Mouse (Mus musculus) kidney, embryonic 16.5 days (tissue): ENCODE data around the gene Mcu. TPM values are rescaled to one million over a fixed set of nuclear protein-coding genes. Genes with fewer than 3 reads are reported as not detected.
A peak's percentile ranks its signal among the peaks of the same experiment; 100 is the strongest.

Experiments
- ATAC-seq: fragments of 200-750 bp; cut with Nextera tagmentation; 2 replicates; pipeline ENCODE4 v1.8.0; 2017; ENCODE audit warnings: moderate TSS enrichment; ENCODE audit not compliant: low FRiP score, low TSS enrichment
- H3K27ac ChIP-seq: fragments of 300-500 bp; sonication (generic); 2 replicates; pipeline ENCODE4 v1.5.1; 2014; ENCODE audit warnings: low read length
- H3K27me3 ChIP-seq: fragments of 300-500 bp; sonication (generic); 2 replicates; pipeline ENCODE4 v1.6.1; 2014; ENCODE audit warnings: low read length, control low read depth, mixed read lengths; ENCODE audit not compliant: insufficient read depth
- H3K36me3 ChIP-seq: fragments of 300-500 bp; sonication (generic); 2 replicates; pipeline ENCODE4 v1.6.1; 2014; ENCODE audit warnings: low read length, control low read depth, mixed read lengths; ENCODE audit not compliant: insufficient read depth
- H3K4me1 ChIP-seq: fragments of 300-500 bp; sonication (generic); 2 replicates; pipeline ENCODE4 v1.6.1; 2014; ENCODE audit warnings: low read length, control low read depth, mixed read lengths; ENCODE audit not compliant: insufficient read depth
- H3K4me2 ChIP-seq: fragments of 300-500 bp; sonication (generic); replicated peaks from 2 replicates; pipeline ENCODE4 v1.6.1; 2014; ENCODE audit warnings: low read depth, low read length
- H3K4me3 ChIP-seq: fragments of 300-500 bp; sonication (generic); 2 replicates; pipeline ENCODE4 v1.5.1; 2014; ENCODE audit warnings: mild to moderate bottlenecking, low read length
- H3K9ac ChIP-seq: fragments of 300-500 bp; sonication (generic); replicated peaks from 2 replicates; pipeline ENCODE4 v1.6.1; 2014; ENCODE audit warnings: low read length
- H3K9me3 ChIP-seq: fragments of 300-500 bp; sonication (generic); 2 replicates; pipeline ENCODE4 v1.6.1; 2016; ENCODE audit warnings: low read length, control low read depth
- WGBS: fragments of 180-500 bp; shearing (Covaris S2); extraction: QIAGEN DNeasy Blood & Tissue Kit; methylation state at CpG from one replicate; pipeline ENCODE4 v1.1.7; 2014; 5-methylcytosine and 5-hydroxymethylcytosine counted together
- polyA plus RNA-seq: library from polyadenylated mRNA; unstranded; fragments of >200 nt; fragmentation: Nextera tagmentation; extraction: Ambion mirVana; gene quantifications from 2 replicates; pipeline ENCODE4 v1.2.1, GENCODE M21; 2015

The Mcu gene
- polyA plus RNA-seq, 1 experiment from 2014 or later: 34.7 TPM

DNA sequence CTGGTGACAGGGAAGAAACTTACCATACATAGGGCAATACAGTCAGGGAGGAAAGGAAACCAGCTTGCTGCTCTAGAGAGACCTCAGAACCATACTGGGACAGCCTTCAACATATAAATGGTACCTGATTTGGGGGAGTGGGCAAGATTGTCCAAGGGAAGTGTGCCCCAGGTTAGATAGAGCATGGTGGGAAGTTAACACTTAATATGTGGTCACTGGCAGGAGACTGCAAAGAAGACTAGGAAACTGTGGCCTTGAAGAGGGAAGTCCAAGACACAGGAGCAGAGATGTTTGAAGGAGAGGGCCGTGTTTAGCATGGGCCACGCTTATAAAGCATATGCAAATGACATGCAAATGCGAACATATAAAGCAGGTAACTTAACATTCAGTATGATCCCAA, 172.4 kb downstream of the Mcu start:
- Histone ChIP-seq H3K4me2 (no peak overlapping the region), H3K9ac (no peak overlapping the region), H3K27ac (no peak overlapping the region), H3K4me1 (peaks cover 9% of the 10 kb centered on the region; the same call in 1 of the 2 replicates), H3K27me3 (peaks cover 5% of the 10 kb centered on the region; the same call in 1 of the 2 replicates), H3K4me3 (no peak overlapping the region), H3K36me3 (no peaks in the 10 kb centered on the region; the same call in 1 of the 2 replicates), H3K9me3 (no peaks in the 10 kb centered on the region)
- ATAC-seq: no peak
- WGBS: 86% methylated on average over 3 of the region's 3 CpGs

DNA sequence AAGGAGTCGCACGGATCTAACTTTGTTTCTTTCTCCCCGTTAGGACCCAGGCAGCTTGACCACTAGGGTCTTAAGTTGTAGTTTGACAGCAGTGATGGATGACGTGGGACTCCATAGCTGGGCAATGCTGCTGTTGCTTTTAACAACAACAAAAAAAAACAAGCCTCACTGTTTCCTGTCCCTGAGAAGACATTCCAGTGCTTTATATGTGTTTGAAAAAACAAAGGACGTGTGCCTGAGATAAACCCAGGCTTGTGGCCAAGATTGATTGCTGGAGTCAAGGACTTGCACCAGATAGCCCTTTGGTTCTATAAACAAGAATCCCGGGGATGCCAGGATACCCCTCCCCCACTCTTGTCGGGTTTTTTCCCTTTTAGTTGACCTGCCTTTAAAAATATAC, 173.3 kb downstream of the Mcu start:
- peak; percentile 39; the same call in 1 of the 2 replicates for ATAC-seq
- no peak overlapping the region for H3K27ac ChIP-seq
- WGBS: 10% methylated on average over 7 of the region's 7 CpGs

DNA sequence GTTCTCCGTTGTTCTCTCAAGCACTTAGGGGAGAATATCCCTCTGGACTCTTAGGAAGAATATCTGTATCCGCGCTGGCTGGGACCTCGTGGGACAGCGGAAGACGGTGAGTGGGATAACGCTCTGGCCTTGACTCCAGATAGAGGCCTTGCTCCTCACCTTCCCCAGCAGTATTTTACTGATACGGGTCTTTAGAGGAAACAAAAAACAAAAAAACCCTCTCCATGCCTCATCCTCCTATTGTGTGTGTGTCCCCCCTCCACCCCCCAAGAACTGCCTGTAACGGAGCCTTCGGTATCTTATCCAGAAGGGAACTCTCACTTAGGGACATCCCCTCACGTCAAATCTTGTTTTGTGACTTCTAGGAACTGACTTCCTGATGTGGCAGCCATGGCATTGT, 174.8 kb downstream of the Mcu start, which contains the start of gene Oit3:
Gene Oit3 (minus strand): TSS at position 44 of the 400 bp plus-strand sequence.
- Histone ChIP-seq H3K27ac (no peak within 1 kb of the TSS), H3K9me3 (no peaks in the 10 kb centered on the region), H3K4me1 (peaks cover 9% of the 10 kb centered on the region; the same call in 1 of the 2 replicates), H3K27me3 (peaks cover 10% of the 10 kb centered on the region; the same call in 1 of the 2 replicates), H3K36me3 (no peaks in the 10 kb centered on the region), H3K4me2 (no peak within 1 kb of the TSS), H3K4me3 (no peak within 1 kb of the TSS), H3K9ac (no peak within 1 kb of the TSS)
- WGBS: 82% methylated on average over 11 of the region's 11 CpGs
- ATAC-seq: no peak

More for the DNA sequence above, 173.3 kb downstream of the Mcu start:
- Histone ChIP-seq H3K9me3 (no peaks in the 10 kb centered on the region), H3K36me3 (no peaks in the 10 kb centered on the region; the same call in 1 of the 2 replicates), H3K9ac (no peak overlapping the region), H3K27me3 (peaks cover 10% of the 10 kb centered on the region; the same call in 1 of the 2 replicates), H3K4me1 (peaks cover 9% of the 10 kb centered on the region; the same call in 1 of the 2 replicates), H3K4me3 (no peak overlapping the region), H3K4me2 (no peak overlapping the region)

GRCm38 (mm10) chr10:59440177-59440576, 176.3 kb downstream of the Mcu start:
- no peak for ATAC-seq
- no peak overlapping the region for H3K27ac ChIP-seq

GRCm38 (mm10) chr10:59439508-59439931, 177.0 kb downstream of the Mcu start:
- H3K4me1 ChIP-seq: peaks cover 9% of the 10 kb centered on the region; the same call in 1 of the 2 replicates
- no peak overlapping the region for H3K4me3 ChIP-seq
- ATAC-seq: no peak
- no peak overlapping the region for H3K27ac ChIP-seq
- no peaks in the 10 kb centered on the region for H3K36me3 ChIP-seq
- 47% methylated on average over 5 of the region's 5 CpGs for WGBS
- H3K27me3 ChIP-seq: peaks cover 10% of the 10 kb centered on the region; the same call in 1 of the 2 replicates
- no peak overlapping the region for H3K9ac ChIP-seq
- H3K4me2 ChIP-seq: no peak overlapping the region
- no peaks in the 10 kb centered on the region for H3K9me3 ChIP-seq

More at GRCm38 (mm10) chr10:59440177-59440576, 176.3 kb downstream of the Mcu start:
- no peak overlapping the region for H3K4me2 ChIP-seq
- no peak overlapping the region for H3K9ac ChIP-seq
- WGBS: 72% methylated on average over 6 of the region's 6 CpGs
- no peaks in the 10 kb centered on the region for H3K9me3 ChIP-seq
- peaks cover 10% of the 10 kb centered on the region; the same call in 1 of the 2 replicates for H3K27me3 ChIP-seq
- no peak overlapping the region for H3K4me3 ChIP-seq
- H3K36me3 ChIP-seq: no peaks in the 10 kb centered on the region
- H3K4me1 ChIP-seq: peaks cover 9% of the 10 kb centered on the region; the same call in 1 of the 2 replicates

GRCm38 (mm10) chr10:59438651-59439050, 177.8 kb downstream of the Mcu start:
- ATAC-seq: no peak
- H3K36me3 ChIP-seq: no peaks in the 10 kb centered on the region
- peaks cover 10% of the 10 kb centered on the region; the same call in 1 of the 2 replicates for H3K27me3 ChIP-seq
- H3K4me3 ChIP-seq: no peak overlapping the region
- 97% methylated on average over 12 of the region's 12 CpGs for WGBS
- H3K9me3 ChIP-seq: no peaks in the 10 kb centered on the region
- peaks cover 9% of the 10 kb centered on the region; the same call in 1 of the 2 replicates for H3K4me1 ChIP-seq
- H3K4me2 ChIP-seq: no peak overlapping the region
- no peak overlapping the region for H3K9ac ChIP-seq
- no peak overlapping the region for H3K27ac ChIP-seq

GRCm38 (mm10) chr10:59435746-59436145, 180.7 kb downstream of the Mcu start:
- Histone ChIP-seq H3K4me2 (no peak overlapping the region), H3K4me1 (peaks cover 5% of the 10 kb centered on the region), H3K27ac (no peak overlapping the region), H3K4me3 (no peak overlapping the region), H3K27me3 (peaks cover 11% of the 10 kb centered on the region; the same call in 1 of the 2 replicates), H3K36me3 (no peaks in the 10 kb centered on the region), H3K9me3 (no peaks in the 10 kb centered on the region), H3K9ac (no peak overlapping the region)
- no peak for ATAC-seq
- WGBS: 97% methylated on average over 18 of the region's 18 CpGs

- H3K36me3 ChIP-seq: no peaks in the 10 kb centered on the region
- H3K9me3 ChIP-seq: no peaks in the 10 kb centered on the region
- no peak overlapping the region for H3K4me3 ChIP-seq
- H3K9ac ChIP-seq: no peak overlapping the region
- peaks cover 8% of the 10 kb centered on the region; the same call in 1 of the 2 replicates for H3K27me3 ChIP-seq
- ATAC-seq: 0 out of 2 replicates have a peak, but pooled peaks have one; percentile 14
- H3K4me2 ChIP-seq: no peak overlapping the region
- no peak overlapping the region for H3K27ac ChIP-seq
- 58% methylated on average over 6 of the region's 6 CpGs for WGBS
- peaks cover 14% of the 10 kb centered on the region; the same call in 1 of the 2 replicates for H3K4me1 ChIP-seq
Observed at GRCm38 (mm10) chr10:59430701-59431218, 185.7 kb downstream of the Mcu start.

GRCm38 (mm10) chr10:59429448-59430135, 186.9 kb downstream of the Mcu start:
- no peak overlapping the region for H3K27ac ChIP-seq
- H3K9ac ChIP-seq: no peak overlapping the region
- no peaks in the 10 kb centered on the region for H3K9me3 ChIP-seq
- H3K36me3 ChIP-seq: no peaks in the 10 kb centered on the region
- H3K4me3 ChIP-seq: no peak overlapping the region
- peaks cover 8% of the 10 kb centered on the region; the same call in 1 of the 2 replicates for H3K27me3 ChIP-seq
- ATAC-seq: no peak
- WGBS: 55% methylated on average over 16 of the region's 16 CpGs
- H3K4me1 ChIP-seq: peaks cover 18% of the 10 kb centered on the region
- no peak overlapping the region for H3K4me2 ChIP-seq
